Mouse (Mus musculus): ENCODE data around the gene Rbm25. TPM values are rescaled to one million over a fixed set of nuclear protein-coding genes. Genes with fewer than 3 reads are reported as not detected.

Rbm25 gene
- polyA plus RNA-seq, 1 experiment from 2014 or later, result 217 TPM

DNA sequence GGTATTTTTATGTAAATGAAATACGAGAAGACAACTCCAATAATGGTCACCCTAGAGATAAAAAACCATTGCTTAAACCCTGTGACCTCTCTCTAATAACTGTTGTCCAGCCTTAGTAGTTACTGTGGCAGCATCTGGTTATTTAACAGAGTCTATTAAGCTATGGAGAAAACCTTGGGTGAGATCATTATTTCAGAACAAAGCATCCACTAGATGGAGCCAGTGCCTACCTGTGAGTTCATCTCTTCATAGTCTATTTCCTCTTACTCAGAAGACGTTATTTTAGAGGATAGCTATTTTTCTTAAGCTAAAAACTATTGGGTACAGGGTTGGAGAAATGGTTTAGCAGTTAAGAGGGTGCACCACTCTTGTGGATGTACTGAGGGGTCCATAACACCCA, 82.7 kb downstream of the Rbm25 start:
- Histone ChIP-seq H3K36me3 (ENCODE audit: control insufficient read depth, insufficient read depth, low read length) (peaks cover 19% of the 10 kb centered on the region), H3K27me3 (replicated peaks; ENCODE audit: control insufficient read depth, insufficient read depth, low read length) (no peaks in the 10 kb centered on the region), H3K27ac (ENCODE audit: low read depth, low read length) (no peak overlapping the region), H3K4me3 (ENCODE audit: low read length) (no peak overlapping the region), H3K9ac (ENCODE audit: low read depth, low read length) (no peak overlapping the region), H3K4me1 (ENCODE audit: control insufficient read depth, insufficient read depth, low read depth, low read length) (no peaks in the 10 kb centered on the region), H3K4me2 (ENCODE audit: low read length) (no peak overlapping the region), H3K9me3 (ENCODE audit: control insufficient read depth, low read length) (no peaks in the 10 kb centered on the region)
- 45% methylated on average over 2 of the region's 2 CpGs for WGBS
- ATAC-seq, result peak; percentile 58; the same call in 1 of the 2 replicates

DNA sequence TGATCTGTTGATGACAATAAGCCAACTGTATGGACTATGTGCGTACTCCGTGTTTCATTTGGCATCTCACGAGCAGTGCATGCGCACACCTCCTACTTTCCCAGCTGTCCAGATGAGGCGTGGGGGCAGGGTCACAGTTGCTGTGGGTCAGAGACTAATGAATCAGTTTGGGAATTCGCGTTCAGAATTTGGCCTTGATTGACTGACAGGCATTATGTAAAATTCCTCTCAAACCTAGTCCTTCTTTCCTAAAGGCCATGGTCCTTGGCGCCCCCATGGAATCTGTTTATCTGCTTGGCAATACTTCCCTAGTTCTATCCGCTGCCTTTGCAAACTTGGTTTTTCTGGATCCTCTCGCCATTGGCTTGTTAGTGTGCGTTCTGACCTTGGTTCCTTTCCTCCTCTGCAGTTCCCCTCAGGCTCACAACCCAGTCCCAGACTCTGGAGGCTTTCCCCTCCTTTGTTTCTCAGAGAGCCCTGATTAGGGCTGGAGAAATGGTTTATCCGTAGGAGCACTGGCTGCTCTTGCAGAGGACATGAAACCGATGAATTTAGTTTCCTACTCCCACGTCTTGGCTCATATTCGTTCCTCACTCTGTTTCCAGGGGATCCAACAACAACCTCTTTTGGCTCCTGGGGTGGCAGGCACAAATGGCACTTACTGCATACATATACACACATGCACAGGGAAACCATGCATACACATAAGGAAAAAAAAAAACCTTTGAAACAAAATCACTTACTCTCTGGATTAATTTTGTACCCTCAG, 85.6 kb downstream of the Rbm25 start:
- Histone ChIP-seq H3K27me3 (replicated peaks; ENCODE audit: control insufficient read depth, insufficient read depth, low read length) (no peaks in the 10 kb centered on the region), H3K9ac (ENCODE audit: low read depth, low read length) (no peak overlapping the region), H3K9me3 (ENCODE audit: control insufficient read depth, low read length) (no peaks in the 10 kb centered on the region), H3K4me3 (ENCODE audit: low read length) (no peak overlapping the region), H3K36me3 (ENCODE audit: control insufficient read depth, insufficient read depth, low read length) (peaks cover 27% of the 10 kb centered on the region), H3K27ac (ENCODE audit: low read depth, low read length) (no peak overlapping the region), H3K4me2 (ENCODE audit: low read length) (no peak overlapping the region), H3K4me1 (ENCODE audit: control insufficient read depth, insufficient read depth, low read depth, low read length) (no peaks in the 10 kb centered on the region)
- WGBS, result 87% methylated on average over 15 of the region's 15 CpGs
- no peak for ATAC-seq

DNA sequence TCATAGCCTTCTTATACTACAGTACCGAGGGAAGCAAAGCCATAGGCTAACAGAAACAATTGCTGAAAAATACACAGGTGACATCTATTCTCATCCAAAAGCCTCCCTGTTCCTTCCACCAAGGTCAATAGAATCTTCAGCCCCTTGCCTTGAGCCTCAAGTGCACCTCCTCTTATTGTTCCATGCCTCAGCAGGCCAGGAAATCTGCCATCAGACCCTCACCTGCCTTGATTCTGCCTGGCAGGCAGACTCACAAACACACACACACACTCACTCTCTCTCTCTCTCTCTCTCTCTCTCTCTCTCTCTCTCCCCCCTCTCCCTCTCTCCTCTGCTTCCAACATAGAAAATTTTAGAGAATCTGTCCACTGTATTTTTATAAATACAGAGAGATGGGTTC, 88.4 kb downstream of the Rbm25 start:
- Histone ChIP-seq H3K4me2 (ENCODE audit: low read length) (no peak overlapping the region), H3K27ac (ENCODE audit: low read depth, low read length) (no peak overlapping the region), H3K4me3 (ENCODE audit: low read length) (no peak overlapping the region), H3K27me3 (replicated peaks; ENCODE audit: control insufficient read depth, insufficient read depth, low read length) (no peaks in the 10 kb centered on the region), H3K9me3 (ENCODE audit: control insufficient read depth, low read length) (no peaks in the 10 kb centered on the region), H3K36me3 (ENCODE audit: control insufficient read depth, insufficient read depth, low read length) (peaks cover 25% of the 10 kb centered on the region), H3K9ac (ENCODE audit: low read depth, low read length) (no peak overlapping the region), H3K4me1 (ENCODE audit: control insufficient read depth, insufficient read depth, low read depth, low read length) (no peaks in the 10 kb centered on the region)
- no peak for ATAC-seq
- WGBS, result 100% methylated on average over 1 of the region's 1 CpGs

DNA sequence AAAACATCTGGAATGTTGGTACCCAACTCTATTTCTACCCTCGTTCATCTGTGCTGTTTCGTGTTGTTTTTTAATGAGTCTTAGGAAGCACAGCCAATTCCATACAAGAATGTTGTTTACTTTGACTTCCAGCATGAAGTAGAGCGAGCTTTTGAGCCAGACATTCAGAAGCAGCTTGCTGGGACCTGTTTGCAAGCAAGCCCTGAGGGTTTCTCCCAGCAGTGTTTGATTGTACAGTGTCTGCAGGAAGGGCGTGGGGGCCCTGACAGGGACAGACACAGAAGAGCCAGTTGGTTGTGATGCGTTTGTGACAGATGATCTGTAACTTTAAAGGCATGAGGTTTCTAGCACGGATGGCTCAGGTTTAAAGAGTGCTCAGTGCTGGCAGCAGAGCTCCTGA, 90.2 kb downstream of the Rbm25 start:
- Histone ChIP-seq H3K9me3 (ENCODE audit: control insufficient read depth, low read length) (no peaks in the 10 kb centered on the region), H3K9ac (ENCODE audit: low read depth, low read length) (no peak overlapping the region), H3K4me2 (ENCODE audit: low read length) (no peak overlapping the region), H3K4me3 (ENCODE audit: low read length) (no peak overlapping the region), H3K27me3 (replicated peaks; ENCODE audit: control insufficient read depth, insufficient read depth, low read length) (no peaks in the 10 kb centered on the region), H3K36me3 (ENCODE audit: control insufficient read depth, insufficient read depth, low read length) (peaks cover 27% of the 10 kb centered on the region), H3K4me1 (ENCODE audit: control insufficient read depth, insufficient read depth, low read depth, low read length) (no peaks in the 10 kb centered on the region), H3K27ac (ENCODE audit: low read depth, low read length) (no peak overlapping the region)
- WGBS, result 80% methylated on average over 6 of the region's 6 CpGs
- ATAC-seq, result no peak

DNA sequence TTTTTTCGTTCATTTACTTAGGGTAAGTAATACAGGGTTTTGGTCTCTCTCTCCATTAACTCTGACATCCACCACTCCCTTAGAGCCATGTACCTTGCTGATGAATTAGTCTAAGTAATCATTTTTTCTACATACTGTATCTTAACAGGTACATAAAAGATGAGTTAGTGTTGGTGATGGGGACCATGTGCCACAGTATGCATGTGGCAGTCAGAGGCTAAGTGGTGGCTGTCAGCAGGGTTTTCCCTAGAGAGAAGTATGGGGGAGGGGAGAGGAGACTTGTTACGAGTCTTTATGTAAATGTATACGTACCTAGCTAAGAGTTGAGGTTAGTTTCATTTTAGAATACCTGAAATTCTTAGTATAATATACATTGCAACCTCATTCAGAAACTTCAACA, 92.0 kb downstream of the Rbm25 start:
- H3K4me3 ChIP-seq (ENCODE audit: low read length), result no peak overlapping the region
- no peak for ATAC-seq
- H3K36me3 ChIP-seq (ENCODE audit: control insufficient read depth, insufficient read depth, low read length), result peaks cover 24% of the 10 kb centered on the region
- H3K27me3 ChIP-seq (replicated peaks; ENCODE audit: control insufficient read depth, insufficient read depth, low read length), result no peaks in the 10 kb centered on the region
- no peak overlapping the region for H3K9ac ChIP-seq (ENCODE audit: low read depth, low read length)
- no peak overlapping the region for H3K27ac ChIP-seq (ENCODE audit: low read depth, low read length)
- H3K9me3 ChIP-seq (ENCODE audit: control insufficient read depth, low read length), result no peaks in the 10 kb centered on the region
- H3K4me2 ChIP-seq (ENCODE audit: low read length), result no peak overlapping the region
- H3K4me1 ChIP-seq (ENCODE audit: control insufficient read depth, insufficient read depth, low read depth, low read length), result no peaks in the 10 kb centered on the region
- WGBS, result 82% methylated on average over 3 of the region's 3 CpGs

DNA sequence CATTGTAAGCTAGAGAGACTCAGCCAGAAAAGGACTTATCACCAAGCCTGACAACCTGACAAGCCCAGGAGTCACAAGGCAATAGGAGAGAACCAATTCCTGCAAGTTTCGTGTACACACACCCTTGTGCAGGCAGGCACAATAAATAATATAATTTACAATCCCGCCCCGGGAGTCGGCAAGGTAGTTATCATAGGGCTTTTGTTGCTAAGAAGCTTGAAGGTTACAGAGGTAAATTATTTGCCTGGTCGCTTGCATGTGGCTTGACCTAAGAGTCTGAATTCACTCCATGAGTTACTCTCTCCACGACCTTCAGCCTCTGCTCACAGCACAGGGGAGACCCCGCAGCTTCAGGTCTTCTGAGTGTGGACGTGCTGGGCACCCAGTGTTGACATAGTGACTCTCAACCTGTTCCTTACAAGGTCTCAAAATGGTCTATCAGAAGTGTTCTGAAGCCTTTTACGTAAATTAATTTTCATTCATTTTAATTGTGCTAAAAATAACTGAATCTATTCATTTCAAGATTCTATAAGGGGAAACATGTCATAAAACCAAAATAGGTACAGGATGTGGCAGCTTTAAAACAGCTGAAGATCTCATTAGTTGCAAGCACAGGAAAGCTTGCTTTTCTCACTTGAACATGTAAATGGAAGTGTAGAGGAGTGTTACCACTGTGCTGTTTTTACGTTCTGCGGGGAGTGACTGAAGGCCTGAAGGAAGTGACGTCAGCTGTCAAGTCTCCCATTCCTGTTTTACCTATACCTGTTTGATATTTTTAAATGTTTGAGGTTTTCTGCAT, 95.7 kb downstream of the Rbm25 start:
- no peak overlapping the region for H3K27ac ChIP-seq (ENCODE audit: low read depth, low read length)
- H3K9me3 ChIP-seq (ENCODE audit: control insufficient read depth, low read length), result no peaks in the 10 kb centered on the region
- H3K4me1 ChIP-seq (ENCODE audit: control insufficient read depth, insufficient read depth, low read depth, low read length), result no peaks in the 10 kb centered on the region
- 90% methylated on average over 12 of the region's 12 CpGs for WGBS
- no peak overlapping the region for H3K4me3 ChIP-seq (ENCODE audit: low read length)
- H3K9ac ChIP-seq (ENCODE audit: low read depth, low read length), result no peak overlapping the region
- no peak for ATAC-seq
- no peak overlapping the region for H3K4me2 ChIP-seq (ENCODE audit: low read length)
- peaks cover 26% of the 10 kb centered on the region for H3K36me3 ChIP-seq (ENCODE audit: control insufficient read depth, insufficient read depth, low read length)
- no peaks in the 10 kb centered on the region for H3K27me3 ChIP-seq (replicated peaks; ENCODE audit: control insufficient read depth, insufficient read depth, low read length)

DNA sequence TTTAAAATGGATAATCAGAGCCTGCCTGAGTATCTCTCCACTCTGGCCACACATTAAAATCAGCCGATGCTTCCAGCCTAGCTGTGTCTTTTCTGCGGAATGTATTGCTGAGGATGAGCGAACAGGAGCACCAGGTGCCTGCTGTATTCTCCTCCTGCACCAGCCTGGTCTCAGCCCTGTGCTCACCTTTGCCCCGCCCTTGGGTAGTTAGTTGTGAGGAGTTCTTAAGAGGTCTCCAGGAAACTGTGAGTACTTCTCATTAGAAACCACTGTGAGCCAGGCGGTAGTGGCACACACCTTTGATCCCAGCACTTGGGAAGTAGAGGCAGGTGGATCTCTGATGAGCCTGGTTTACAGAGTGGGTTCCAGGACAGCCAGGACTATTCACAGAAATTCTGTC, 101.2 kb downstream of the Rbm25 start:
- Histone ChIP-seq H3K36me3 (ENCODE audit: control insufficient read depth, insufficient read depth, low read length) (peaks cover 39% of the 10 kb centered on the region), H3K4me1 (ENCODE audit: control insufficient read depth, insufficient read depth, low read depth, low read length) (no peaks in the 10 kb centered on the region), H3K9me3 (ENCODE audit: control insufficient read depth, low read length) (no peaks in the 10 kb centered on the region), H3K4me2 (ENCODE audit: low read length) (no peak overlapping the region), H3K9ac (ENCODE audit: low read depth, low read length) (no peak overlapping the region), H3K27ac (ENCODE audit: low read depth, low read length) (no peak overlapping the region), H3K27me3 (replicated peaks; ENCODE audit: control insufficient read depth, insufficient read depth, low read length) (no peaks in the 10 kb centered on the region), H3K4me3 (ENCODE audit: low read length) (no peak overlapping the region)
- WGBS, result 97% methylated on average over 5 of the region's 5 CpGs
- ATAC-seq, result no peak

Other genes with a start within 250 kb of the Rbm25 start
- gene Dpf3, start 143.5 kb upstream of the Rbm25 start, polyA plus RNA-seq (2015; fragmentation: Nextera tagmentation; extraction: Ambion mirVana), result 20.9 and 23.2 TPM in 2 replicates
- 47.3 and 48.2 TPM in 2 replicates for gene Dcaf4, start 110.8 kb upstream of the Rbm25 start, polyA plus RNA-seq (2015; fragmentation: Nextera tagmentation; extraction: Ambion mirVana)
- gene Zfyve1, start 34.0 kb upstream of the Rbm25 start, polyA plus RNA-seq (2015; fragmentation: Nextera tagmentation; extraction: Ambion mirVana), result 20.8 and 26.1 TPM in 2 replicates
- gene Psen1, start 56.9 kb downstream of the Rbm25 start, polyA plus RNA-seq (2015; fragmentation: Nextera tagmentation; extraction: Ambion mirVana), result 65.1 and 73.6 TPM in 2 replicates
- gene Papln, start 132.4 kb downstream of the Rbm25 start, polyA plus RNA-seq (2015; fragmentation: Nextera tagmentation; extraction: Ambion mirVana), result 0.31 and 0.42 TPM in 2 replicates